Mouse (Mus musculus) CH12.LX (cell line): ENCODE results near the gene Myo16. TPM values are rescaled to one million over a fixed set of nuclear protein-coding genes. Genes with fewer than 3 reads are reported as not detected.

Experiments used
- DNase-seq: peaks from one replicate; pipeline ENCODE4 v3.0.0-alpha.2; 2013; ENCODE audit errors: extremely low read depth
- H3K27ac ChIP-seq: 2 replicates; pipeline ENCODE4 v1.5.1; 2012; ENCODE audit warnings: low read depth, mild to moderate bottlenecking, control low read depth, moderate library complexity; ENCODE audit not compliant: insufficient read depth
- H3K27me3 ChIP-seq: replicated peaks from 2 replicates; pipeline ENCODE3; 2012; ENCODE audit warnings: inconsistent platforms
- H3K36me3 ChIP-seq, 2 experiments: replicated peaks in 1 of 2; 2 replicates each; pipeline versions ENCODE3 to v1.6.1; 2012; ENCODE audit warnings: inconsistent platforms in 1 of 2, low read length in 1 of 2, mild to moderate bottlenecking in 1 of 2, mixed read lengths in 1 of 2, moderate library complexity in 1 of 2; ENCODE audit not compliant: control insufficient read depth in 1 of 2, insufficient read depth in 1 of 2
- H3K4me1 ChIP-seq, 2 experiments: 2 replicates each; pipeline ENCODE4 v1.6.1; 2012; ENCODE audit warnings: inconsistent platforms in 1 of 2, moderate library complexity in 1 of 2; ENCODE audit not compliant: insufficient read depth in 2 of 2, control insufficient read depth in 1 of 2
- H3K4me2 ChIP-seq: 2 replicates; pipeline ENCODE4 v1.6.1; 2012; ENCODE audit warnings: low read depth, mild to moderate bottlenecking, control low read depth; ENCODE audit not compliant: poor library complexity, insufficient read depth, severe bottlenecking
- H3K4me3 ChIP-seq, 3 experiments: fragments of 150-350 bp in 1 of 3; sonication (generic) in 1 of 3; replicated peaks in 1 of 3; 2 replicates each; pipeline versions ENCODE3 to v1.5.1; 2011 to 2012; ENCODE audit warnings: low read depth in 2 of 3, low read length in 2 of 3, mild to moderate bottlenecking in 2 of 3, moderate library complexity in 2 of 3, control low read depth in 1 of 3, improper control_type of control experiment in 1 of 3, inconsistent platforms in 1 of 3, mixed read lengths in 1 of 3; ENCODE audit not compliant: poor library complexity in 1 of 3
- H3K79me2 ChIP-seq: replicated peaks from 2 replicates; pipeline ENCODE4 v1.6.1; 2012; ENCODE audit warnings: mild to moderate bottlenecking, moderate library complexity; ENCODE audit not compliant: control insufficient read depth, poor library complexity, insufficient read depth, severe bottlenecking; ENCODE audit errors: extremely low read depth
- H3K9ac ChIP-seq: 2 replicates; pipeline ENCODE4 v1.6.1; 2012; ENCODE audit warnings: low read depth, mild to moderate bottlenecking, control low read depth, moderate library complexity; ENCODE audit not compliant: insufficient read depth
- H3K9me3 ChIP-seq: replicated peaks from 2 replicates; pipeline ENCODE3; 2012; ENCODE audit warnings: low read length, inconsistent platforms, mixed read lengths
- BHLHE40 ChIP-seq: IDR thresholded peaks from 2 replicates; pipeline ENCODE4 v1.6.1; 2011; ENCODE audit warnings: mild to moderate bottlenecking, low read depth, low read length, improper control_type of control experiment
- CHD1 ChIP-seq: IDR thresholded peaks from 2 replicates; pipeline ENCODE4 v1.6.1; 2012; ENCODE audit warnings: low read depth, low read length, improper control_type of control experiment, inconsistent platforms
- EP300 ChIP-seq: IDR thresholded peaks from 2 replicates; pipeline ENCODE4 v1.6.1; 2011; ENCODE audit warnings: low read length, improper control_type of control experiment
- ETS1 ChIP-seq: conservative IDR thresholded peaks from 2 replicates; pipeline ENCODE4 v1.6.1; 2012; ENCODE audit warnings: low read depth, mild to moderate bottlenecking, inconsistent platforms, low read length, improper control_type of control experiment, moderate library complexity
- GABPA ChIP-seq: IDR thresholded peaks from 2 replicates; pipeline ENCODE4 v1.6.1; 2012; ENCODE audit warnings: low read depth, low read length, improper control_type of control experiment, inconsistent platforms; ENCODE audit not compliant: insufficient replicate concordance
- HCFC1 ChIP-seq: IDR thresholded peaks from 2 replicates; pipeline ENCODE4 v1.6.1; 2012; ENCODE audit warnings: low read depth, mild to moderate bottlenecking, inconsistent platforms, low read length, improper control_type of control experiment
- JUN ChIP-seq: IDR thresholded peaks from 2 replicates; pipeline ENCODE4 v1.6.1; 2011; ENCODE audit warnings: low read depth, mild to moderate bottlenecking, low read length, improper control_type of control experiment, moderate library complexity; ENCODE audit not compliant: insufficient read depth
- JUND ChIP-seq: conservative IDR thresholded peaks from 2 replicates; pipeline ENCODE4 v1.6.1; 2011; ENCODE audit warnings: low read depth, low read length, improper control_type of control experiment
- KAT2A ChIP-seq: IDR thresholded peaks from 2 replicates; pipeline ENCODE4 v1.6.1; 2012; ENCODE audit warnings: low read length, improper control_type of control experiment, inconsistent platforms; ENCODE audit not compliant: insufficient replicate concordance
- MAFK ChIP-seq: IDR thresholded peaks from 2 replicates; pipeline ENCODE4 v1.6.1; 2011; ENCODE audit warnings: low read length, improper control_type of control experiment; ENCODE audit not compliant: insufficient replicate concordance
- MEF2A ChIP-seq: IDR thresholded peaks from 2 replicates; pipeline ENCODE4 v1.6.1; 2014; ENCODE audit warnings: low read depth, mild to moderate bottlenecking, inconsistent platforms, low read length, improper control_type of control experiment, borderline replicate concordance
- NELFE ChIP-seq: IDR thresholded peaks from 2 replicates; pipeline ENCODE4 v1.6.1; 2011; ENCODE audit warnings: low read depth, low read length, improper control_type of control experiment
- RAD21 ChIP-seq: IDR thresholded peaks from 2 replicates; pipeline ENCODE4 v1.6.1; 2011; ENCODE audit warnings: low read depth, mild to moderate bottlenecking, low read length, improper control_type of control experiment, moderate library complexity
- SIN3A ChIP-seq: IDR thresholded peaks from 2 replicates; pipeline ENCODE4 v1.6.1; 2012; ENCODE audit warnings: low read length, improper control_type of control experiment, inconsistent platforms
- UBTF ChIP-seq: IDR thresholded peaks from 2 replicates; pipeline ENCODE4 v1.6.1; 2012; ENCODE audit warnings: low read depth, mild to moderate bottlenecking, inconsistent platforms, low read length, improper control_type of control experiment, moderate library complexity
- USF1 ChIP-seq: IDR thresholded peaks from 2 replicates; pipeline ENCODE4 v1.6.1; 2014; ENCODE audit warnings: low read depth, mild to moderate bottlenecking, inconsistent platforms, low read length, improper control_type of control experiment
- USF2 ChIP-seq: conservative IDR thresholded peaks from 2 replicates; pipeline ENCODE4 v1.6.1; 2011; ENCODE audit warnings: low read depth, low read length, improper control_type of control experiment
- ZC3H11A ChIP-seq: IDR thresholded peaks from 2 replicates; pipeline ENCODE4 v1.6.1; 2012; ENCODE audit warnings: low read depth, mild to moderate bottlenecking, inconsistent platforms, low read length, improper control_type of control experiment
- ZKSCAN1 ChIP-seq: IDR thresholded peaks from 2 replicates; pipeline ENCODE4 v1.6.1; 2012; ENCODE audit warnings: low read depth, inconsistent platforms, low read length, improper control_type of control experiment, borderline replicate concordance
- ZNF384 ChIP-seq: IDR thresholded peaks from 2 replicates; pipeline ENCODE4 v1.6.1; 2012; ENCODE audit warnings: low read depth, low read length, improper control_type of control experiment, inconsistent platforms
- dilution Hi-C: fragments of 300-500 bp; cut with MboI; formaldehyde crosslinking; loops from 2 replicates; pipeline ENCODE4 v1.14.3; 2020; ENCODE audit warnings: low sequenced_read_pairs; ENCODE audit not compliant: extremely low pct_unique_long_range_greater_than_20kb, extremely low pct_ligation_motif_present
- in situ Hi-C: fragments of 300-500 bp; cut with MboI; formaldehyde crosslinking; loops from 3 replicates; pipeline ENCODE4 v1.14.3; 2019; ENCODE audit warnings: low sequenced_read_pairs, low pct_ligation_motif_present, low pct_unique_long_range_greater_than_20kb, mixed read lengths
- polyA plus RNA-seq: library from polyadenylated mRNA; unstranded; fragments of >175 nt; gene quantifications from 2 replicates; pipeline ENCODE4 v1.2.1, GENCODE M21; 2012; ENCODE audit warnings: low read depth; ENCODE audit not compliant: insufficient read length
- total RNA-seq, 2 experiments: library from RNA; depleted of rRNA; stranded (reverse); fragments of 300-350 nt in 1 of 2; fragments of >200 nt in 1 of 2; gene quantifications; 2 replicates each; pipeline ENCODE4 v1.2.3; 2012 to 2014

Gene Myo16
- total and polyA plus RNA-seq, 3 experiments, result not detected

GRCm38 (mm10) chr8:10304721-10305120, 151.0 kb downstream of the Myo16 start:
- H3K4me1 ChIP-seq, result peaks cover 0 to 10% of the 10 kb centered on the region in 2 experiments; a peak in 2 of 4 replicates
- dilution Hi-C loops, result no loop called here
- in situ Hi-C loops, result loop anchor here (25.0 kb wide), 1 partner anchor 317 kb away; the partner anchor contains the start of genes Abhd13 and Lig4
- no peak overlapping the region for H3K4me2 ChIP-seq
- no peak for DNase-seq
- no peaks in the 10 kb centered on the region for H3K9me3 ChIP-seq
- H3K4me3 ChIP-seq, result no peak overlapping the region
- H3K79me2 ChIP-seq, result no peaks in the 10 kb centered on the region
- H3K9ac ChIP-seq, result no peak overlapping the region
- TF ChIP-seq KAT2A (no peak), CHD1 (no peak), ETS1 (no peak), MAFK (no peak), GABPA (no peak), USF1 (no peak), UBTF (no peak), HCFC1 (no peak), JUND (no peak), NELFE (no peak), JUN (no peak), SIN3A (no peak), USF2 (no peak), RAD21 (no peak), ZKSCAN1 (no peak), BHLHE40 (no peak)
- H3K36me3 ChIP-seq, result no peaks in the 10 kb centered on the region
- no peak overlapping the region for H3K27ac ChIP-seq
- H3K27me3 ChIP-seq, result peaks cover 2% of the 10 kb centered on the region

- no peaks in the 10 kb centered on the region for H3K79me2 ChIP-seq
- H3K36me3 ChIP-seq, result no peaks in the 10 kb centered on the region
- dilution Hi-C loops, result no loop called here
- peaks cover 3 to 17% of the 10 kb centered on the region in 2 experiments; a peak in 3 of 4 replicates for H3K4me1 ChIP-seq
- no peak overlapping the region for H3K4me3 ChIP-seq
- H3K4me2 ChIP-seq, result no peak overlapping the region
- H3K9me3 ChIP-seq, result no peaks in the 10 kb centered on the region
- no peak overlapping the region for H3K27ac ChIP-seq
- no peak for DNase-seq
- H3K9ac ChIP-seq, result no peak overlapping the region
- H3K27me3 ChIP-seq, result no peaks in the 10 kb centered on the region
- in situ Hi-C loops, result loop anchor here (25.0 kb wide), 1 partner anchor 320 kb away; the partner anchor contains the start of genes Abhd13 and Lig4
- no peak for TF ChIP-seq USF2
- no peak for TF ChIP-seq ZNF384
- TF ChIP-seq EP300, result no peak
- TF ChIP-seq MEF2A, result no peak
- no peak for TF ChIP-seq UBTF
- TF ChIP-seq ZC3H11A, result no peak
- no peak for TF ChIP-seq USF1
These were observed 153.6 kb downstream of the Myo16 start for GRCm38 (mm10) chr8:10307345-10307744.
